Mouse (Mus musculus) lung, postnatal 0 days (tissue): ENCODE results near the gene Cep295nl.

Experiments used
- CTCF ChIP-seq: IDR thresholded peaks from 2 replicates; pipeline ENCODE4 v1.5.1; 2016; ENCODE audit warnings: antibody characterized with exemption, mild to moderate bottlenecking
- EP300 ChIP-seq: IDR thresholded peaks from 2 replicates; pipeline ENCODE4 v1.6.1; 2016; ENCODE audit warnings: antibody characterized with exemption, mild to moderate bottlenecking, control low read depth

GRCm38 (mm10) chr11:118332376-118332775, 9.9 kb downstream of the Cep295nl start:
- no peak for TF ChIP-seq CTCF
- TF ChIP-seq EP300: no peak
